Mouse (Mus musculus) T-helper 17 cell (primary cell): ENCODE results near the gene Sik3.

Experiments
- in situ Hi-C, 2 experiments: fragments of 300-600 bp; cut with MboI, MseI; formaldehyde crosslinking; loops; 1 replicate in 1 of 2; 2 replicates in 1 of 2; pipeline ENCODE4 v1.15.1; 2025; ENCODE audit warnings: high pct_unique_total_duplicates in 2 of 2

Gene Sik3

GRCm38 (mm10) chr9:46257546-46257945 lies 244.9 kb downstream of the Sik3 start:
- in situ Hi-C loops, result no loop called here

GRCm38 (mm10) chr9:46259111-46259510 lies 246.5 kb downstream of the Sik3 start:
- in situ Hi-C loops, result no loop called here

- in situ Hi-C loops, result no loop called here
These were observed 248.5 kb downstream of the Sik3 start for GRCm38 (mm10) chr9:46261131-46261530.

DNA sequence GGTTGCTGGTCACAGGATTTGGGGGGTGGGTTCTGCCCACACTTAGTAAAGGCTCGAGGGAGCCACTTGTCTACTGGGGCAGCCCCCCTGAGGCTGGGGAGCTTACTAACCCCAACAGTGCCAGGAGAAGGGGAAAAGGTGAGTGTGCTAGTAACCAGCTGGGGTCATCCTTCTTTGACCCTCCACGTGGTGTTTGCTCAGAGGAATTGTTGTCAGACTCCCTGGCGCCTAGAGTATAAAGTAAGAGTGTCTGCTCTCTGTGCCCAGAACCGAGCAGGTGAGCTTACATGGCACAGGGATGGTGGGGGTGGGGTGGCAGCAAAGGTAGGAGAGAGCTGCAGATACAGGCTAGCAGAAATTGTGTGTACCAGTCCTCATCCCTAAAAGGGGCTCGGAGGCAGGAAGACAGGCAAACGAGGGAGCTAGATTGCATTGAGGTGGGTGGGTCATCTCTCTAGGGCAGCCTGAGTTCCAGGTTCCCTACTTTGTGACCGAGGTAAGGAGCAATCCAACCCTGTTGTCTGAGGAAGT lies 255.8 kb downstream of the Sik3 start, which contains the start of gene Apoa5:
Apoa5 (plus strand) TSS at position 291 of the 531 bp plus-strand sequence.
- in situ Hi-C loops, result no loop called here

GRCm38 (mm10) chr9:46269125-46269524 lies 256.5 kb downstream of the Sik3 start:
- in situ Hi-C loops, result no loop called here

- in situ Hi-C loops, result no loop called here
These were observed 258.2 kb downstream of the Sik3 start for GRCm38 (mm10) chr9:46270782-46271181.

- in situ Hi-C loops, result no loop called here
These were observed 259.4 kb downstream of the Sik3 start for GRCm38 (mm10) chr9:46272070-46272469.

DNA sequence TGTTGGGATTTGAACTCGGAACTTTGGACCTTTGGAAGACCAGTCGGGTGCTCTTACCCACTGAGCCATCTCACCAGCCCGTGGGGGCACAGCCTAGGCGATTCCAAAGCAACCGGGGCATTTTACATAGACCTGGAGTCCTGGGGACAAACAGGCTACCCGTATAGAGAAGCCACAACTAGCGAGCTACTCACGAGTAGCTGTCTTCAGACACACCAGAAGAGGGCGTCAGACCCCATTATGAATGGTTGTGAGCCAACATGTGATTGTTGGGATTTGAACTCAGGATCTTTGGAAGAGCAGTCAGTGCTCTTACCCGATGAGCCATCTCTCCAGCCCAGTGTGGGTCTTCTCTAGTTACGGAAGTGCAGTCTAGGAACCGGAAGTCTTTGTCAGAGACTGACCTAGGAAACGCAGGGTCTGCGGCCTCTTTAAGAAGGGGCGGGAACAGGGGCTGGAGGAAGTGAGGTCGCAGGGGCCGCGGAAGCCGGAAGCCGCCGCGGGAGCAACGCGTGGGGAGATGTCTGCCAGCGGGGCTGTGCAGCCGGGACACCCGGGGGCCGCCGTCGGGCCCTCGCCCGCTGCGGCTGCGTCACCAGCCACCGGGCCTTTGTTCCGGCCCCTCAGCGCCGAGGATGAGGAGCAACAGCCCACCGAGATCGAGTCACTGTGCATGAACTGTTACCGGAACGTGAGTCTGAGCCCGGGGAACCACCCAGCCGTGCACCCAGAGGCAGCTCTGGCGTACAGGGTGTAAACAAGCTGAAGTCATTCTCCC lies 260.2 kb downstream of the Sik3 start, which contains the start of gene Zpr1:
Zpr1 (plus strand) TSS at position 388 of the 778 bp plus-strand sequence.
- in situ Hi-C loops, result no loop called here
